Mouse (Mus musculus) Muller cell, postnatal 12 days (primary cell): ENCODE data around the gene Wdr91.

Experiments
- DNase-seq: peaks from one replicate; pipeline ENCODE4 v3.0.0-alpha.2; 2015; ENCODE audit errors: inconsistent ontology term

The Wdr91 gene

GRCm38 (mm10) chr6:34910371-34911219, at the start of gene Wdr91:
Gene Wdr91, minus strand, starts transcription at chr6:34910876.
- peak; percentile 96 for DNase-seq

GRCm38 (mm10) chr6:34959131-34959530, 48.5 kb upstream of the Wdr91 start:
- DNase-seq, result peak; percentile 69

- no peak for DNase-seq
Measured at GRCm38 (mm10) chr6:34955862-34956241, 45.2 kb upstream of the Wdr91 start.

GRCm38 (mm10) chr6:34954926-34955861, 44.5 kb upstream of the Wdr91 start:
- no peak for DNase-seq

- DNase-seq, result no peak
Measured at GRCm38 (mm10) chr6:34951956-34952667, 41.4 kb upstream of the Wdr91 start.

- DNase-seq, result no peak
Measured at GRCm38 (mm10) chr6:34951518-34951917, 40.8 kb upstream of the Wdr91 start.

- no peak for DNase-seq
Measured at GRCm38 (mm10) chr6:34948461-34948860, 37.8 kb upstream of the Wdr91 start.

- no peak for DNase-seq
Measured at GRCm38 (mm10) chr6:34946486-34947079, 35.9 kb upstream of the Wdr91 start.

- DNase-seq, result no peak
Measured at GRCm38 (mm10) chr6:34943499-34943898, 32.8 kb upstream of the Wdr91 start.

- no peak for DNase-seq
Measured at GRCm38 (mm10) chr6:34942446-34942845, 31.8 kb upstream of the Wdr91 start.

GRCm38 (mm10) chr6:34941496-34941895, 30.8 kb upstream of the Wdr91 start:
- DNase-seq, result no peak

- DNase-seq, result no peak
Measured at GRCm38 (mm10) chr6:34939451-34939850, 28.8 kb upstream of the Wdr91 start.

- DNase-seq, result no peak
Measured at GRCm38 (mm10) chr6:34938929-34939325, 28.3 kb upstream of the Wdr91 start.

- DNase-seq, result no peak
Measured at GRCm38 (mm10) chr6:34938280-34938928, 27.7 kb upstream of the Wdr91 start.

- DNase-seq, result no peak
Measured at GRCm38 (mm10) chr6:34936743-34937142, 26.1 kb upstream of the Wdr91 start.

- DNase-seq, result no peak
Measured at GRCm38 (mm10) chr6:34932633-34933032, 22.0 kb upstream of the Wdr91 start.

GRCm38 (mm10) chr6:34927594-34927993, 16.9 kb upstream of the Wdr91 start:
- no peak for DNase-seq

GRCm38 (mm10) chr6:34927156-34927555, 16.5 kb upstream of the Wdr91 start:
- DNase-seq, result peak; percentile 46

- DNase-seq, result peak; percentile 26
Measured at GRCm38 (mm10) chr6:34921941-34922340, 11.3 kb upstream of the Wdr91 start.

GRCm38 (mm10) chr6:34920631-34921030, 10.0 kb upstream of the Wdr91 start:
- no peak for DNase-seq

- DNase-seq, result no peak
Measured at GRCm38 (mm10) chr6:34919956-34920355, 9.3 kb upstream of the Wdr91 start, which contains the start of gene Stra8. Gene Stra8, plus strand, starts transcription at chr6:34920163.
